Mouse (Mus musculus) brown adipose tissue, adult 24 weeks (tissue): ENCODE data around the gene Clrn1. TPM values are rescaled to one million over a fixed set of nuclear protein-coding genes. Genes with fewer than 3 reads are reported as not detected.

Experiments
- H3K27ac ChIP-seq: fragments of 200-500 bp; replicated peaks from 2 replicates; pipeline ENCODE4 v1.5.1; 2012; ENCODE audit warnings: low read depth, mild to moderate bottlenecking, low read length
- H3K4me1 ChIP-seq: fragments of 200-500 bp; 2 replicates; pipeline ENCODE4 v1.6.1; 2012; ENCODE audit warnings: low read length, mixed read lengths; ENCODE audit not compliant: control insufficient read depth, insufficient read depth, insufficient read length
- H3K4me3 ChIP-seq: fragments of 200-500 bp; 2 replicates; pipeline ENCODE4 v1.5.1; 2012; ENCODE audit warnings: low read depth, mild to moderate bottlenecking, low read length, moderate library complexity; ENCODE audit not compliant: insufficient read depth
- polyA plus RNA-seq: library from polyadenylated mRNA; stranded (reverse); fragments of >200 nt; gene quantifications from 2 replicates; pipeline ENCODE4 v1.2.4, GENCODE M21; 2012; ENCODE audit not compliant: missing spikeins, insufficient read depth, insufficient read length

The Clrn1 gene
- polyA plus RNA-seq, 1 experiment, result not detected

- Histone ChIP-seq H3K27ac (no peak overlapping the region), H3K4me3 (no peak overlapping the region), H3K4me1 (no peaks in the 10 kb centered on the region)
Measured at GRCm38 (mm10) chr3:58809111-58809915, 75.8 kb downstream of the Clrn1 start.

DNA sequence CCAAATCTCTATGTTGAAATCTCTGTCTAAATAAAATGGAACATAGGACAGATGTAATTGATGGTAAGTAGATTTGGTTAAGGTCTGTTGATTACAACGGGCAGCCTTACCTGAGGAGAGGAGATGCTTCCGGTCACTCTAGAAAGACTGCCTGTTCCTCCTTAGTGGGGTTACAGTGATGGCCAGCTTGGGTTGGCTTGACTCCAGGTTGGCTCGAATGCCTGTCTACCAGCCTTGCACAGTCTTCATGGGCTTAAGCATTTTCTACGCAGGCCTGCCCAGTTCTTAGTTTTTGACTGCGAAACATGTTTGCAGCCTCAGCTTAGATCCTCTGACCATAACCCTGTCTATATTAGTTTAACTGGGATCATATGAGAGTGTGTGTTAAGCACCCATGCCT is 76.5 kb downstream of the Clrn1 start:
- H3K4me1 ChIP-seq, result no peaks in the 10 kb centered on the region
- no peak overlapping the region for H3K27ac ChIP-seq
- no peak overlapping the region for H3K4me3 ChIP-seq

DNA sequence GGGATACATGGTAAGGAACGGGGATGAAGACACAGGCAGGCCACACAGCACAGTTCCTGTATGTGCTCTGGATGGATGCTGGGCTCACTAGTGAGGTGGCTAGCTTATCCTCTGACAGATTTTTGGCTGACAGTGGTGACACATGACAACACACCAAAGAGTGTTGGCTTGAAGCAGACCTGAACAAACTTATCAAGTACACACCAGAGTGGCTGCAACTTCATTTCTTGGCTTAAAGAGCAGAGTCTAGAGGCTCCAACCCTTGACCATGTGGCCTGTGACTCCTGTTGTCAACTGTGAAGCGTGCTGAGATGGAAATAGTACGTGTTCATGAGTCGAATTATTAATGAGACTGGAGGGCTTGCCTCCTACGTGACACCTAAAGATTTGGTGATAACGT is 80.4 kb downstream of the Clrn1 start:
- H3K27ac ChIP-seq, result no peak overlapping the region
- no peak overlapping the region for H3K4me3 ChIP-seq
- no peaks in the 10 kb centered on the region for H3K4me1 ChIP-seq

DNA sequence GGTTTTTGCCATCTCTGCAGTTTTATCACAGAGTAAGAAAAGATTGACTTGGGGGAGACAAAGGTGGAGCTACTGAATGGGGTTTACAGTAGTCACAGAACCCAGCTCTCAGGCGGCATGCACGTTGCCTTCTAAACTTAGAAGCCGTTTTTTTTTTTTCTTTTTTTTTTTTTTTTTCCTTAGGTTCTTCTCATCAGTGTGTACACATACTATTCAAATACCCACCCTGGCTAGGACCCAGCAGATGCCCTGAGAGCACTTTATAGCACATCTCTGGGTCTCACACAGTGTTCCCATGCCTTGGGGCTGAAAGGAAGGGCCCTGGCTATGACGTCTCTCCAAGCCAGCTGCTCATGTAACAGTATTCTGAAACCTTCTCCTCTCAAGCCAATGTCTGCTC is 86.5 kb downstream of the Clrn1 start:
- Histone ChIP-seq H3K4me3 (no peak overlapping the region), H3K27ac (no peak overlapping the region), H3K4me1 (no peaks in the 10 kb centered on the region)

DNA sequence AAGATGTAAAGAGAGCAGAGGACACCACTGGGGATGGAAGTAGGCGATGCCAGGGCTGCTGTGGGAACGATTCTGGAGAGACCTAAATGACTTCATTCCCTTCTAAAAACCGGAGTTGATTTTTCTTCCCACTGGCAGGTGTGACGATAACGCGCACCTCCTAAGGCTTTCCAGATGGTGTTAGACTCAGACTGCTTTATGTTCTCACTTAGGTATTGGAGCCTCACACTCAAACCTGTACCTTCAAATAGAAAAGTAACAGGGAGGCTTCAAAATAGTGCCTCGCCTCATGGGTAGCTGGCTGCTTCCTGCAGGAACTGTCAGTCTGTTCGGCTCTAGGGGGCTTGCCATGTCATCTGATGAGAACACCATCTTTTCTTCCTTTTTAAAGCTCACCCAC is 86.9 kb downstream of the Clrn1 start:
- Histone ChIP-seq H3K4me1 (no peaks in the 10 kb centered on the region), H3K27ac (no peak overlapping the region), H3K4me3 (no peak overlapping the region)

Other genes starting within 250 kb of the Clrn1 start
- gene Erich6, start 248.1 kb downstream of the Clrn1 start, polyA plus RNA-seq, result not detected in 2 replicates
- 3.3 and 5.4 TPM in 2 replicates for gene Siah2, start 192.9 kb downstream of the Clrn1 start, polyA plus RNA-seq
- not detected in 2 replicates for gene Mindy4b-ps, start 63.0 kb downstream of the Clrn1 start, polyA plus RNA-seq
- gene Med12l, start 120.5 kb upstream of the Clrn1 start, polyA plus RNA-seq, result 2.8 and 3.7 TPM in 2 replicates
- 0.50 TPM in 1 of 2 replicates, not detected in the other for gene Gpr171, start 216.5 kb upstream of the Clrn1 start, polyA plus RNA-seq